Mouse (Mus musculus): ENCODE measurements around the gene Prdx2. TPM values are rescaled to one million over a fixed set of nuclear protein-coding genes. Genes with fewer than 3 reads are reported as not detected.

Prdx2 gene
- polyA plus RNA-seq, 1 experiment from 2014 or later: 965 TPM

DNA sequence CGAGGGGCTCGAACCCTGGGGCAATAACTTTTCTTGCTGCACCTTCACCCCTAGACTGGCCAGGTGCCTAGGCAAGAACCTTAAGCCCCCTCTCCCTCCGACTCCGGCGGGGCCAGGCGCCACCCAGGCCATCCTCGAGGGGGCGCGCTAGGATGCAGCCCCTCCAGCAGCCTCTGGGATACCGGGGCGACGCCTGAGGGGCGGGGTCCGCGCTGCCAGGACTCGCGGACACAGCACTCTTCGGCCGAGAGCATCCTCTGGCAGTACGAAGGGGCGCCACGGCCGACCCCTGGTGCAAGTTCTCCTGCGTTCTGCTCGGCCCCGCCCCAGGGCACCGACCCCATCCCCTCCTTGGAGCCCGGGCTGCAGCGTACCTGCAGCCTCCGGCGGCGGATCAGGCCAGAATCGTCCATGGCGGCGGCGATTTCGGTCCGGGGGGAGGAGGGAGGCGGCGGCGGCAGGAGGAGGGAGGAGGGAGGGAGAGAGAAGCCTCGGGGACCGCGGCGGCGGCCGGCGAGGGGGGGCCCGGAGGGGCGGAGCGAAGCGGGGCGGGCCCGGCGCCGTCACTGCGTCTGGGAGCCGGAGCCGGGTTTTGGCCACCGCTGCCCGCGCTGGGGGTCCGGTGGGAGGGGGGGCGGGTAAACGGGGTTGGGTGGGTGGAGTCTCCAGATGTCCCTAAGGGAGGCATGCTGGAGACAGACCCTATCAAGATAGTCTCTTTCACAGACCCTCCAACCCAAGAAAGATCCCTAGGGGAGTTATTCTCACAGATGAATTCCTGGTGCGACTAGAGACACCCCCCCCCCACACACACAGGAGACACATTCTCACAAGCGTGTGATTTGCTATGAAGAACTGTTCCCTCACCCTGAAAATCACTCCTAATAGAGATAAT, 23.5 kb upstream of the Prdx2 start:
- peak; percentile 33; the same call in 1 of the 2 replicates for ATAC-seq (ENCODE audit: low FRiP score, low TSS enrichment)
- Histone ChIP-seq H3K27ac (ENCODE audit: low read depth, low read length) (no peak overlapping the region), H3K4me1 (ENCODE audit: control insufficient read depth, insufficient read depth, low read length) (peaks cover 7% of the 10 kb centered on the region; the same call in 1 of the 2 replicates), H3K9ac (ENCODE audit: low read depth, low read length) (0 out of 2 replicates have a peak overlapping the region, but pooled peaks have one; percentile 34), H3K4me3 (ENCODE audit: low read length) (peak overlapping the region; percentile 45), H3K9me3 (ENCODE audit: control insufficient read depth, low read length) (no peaks in the 10 kb centered on the region), H3K36me3 (ENCODE audit: control insufficient read depth, insufficient read depth, low read length) (no peaks in the 10 kb centered on the region), H3K27me3 (ENCODE audit: control insufficient read depth, insufficient read depth, low read length) (peaks cover 71% of the 10 kb centered on the region), H3K4me2 (replicated peaks; ENCODE audit: low read depth, low read length) (peak overlapping the region; percentile 67)
- 1% methylated on average over 43 of the region's 67 CpGs for WGBS

DNA sequence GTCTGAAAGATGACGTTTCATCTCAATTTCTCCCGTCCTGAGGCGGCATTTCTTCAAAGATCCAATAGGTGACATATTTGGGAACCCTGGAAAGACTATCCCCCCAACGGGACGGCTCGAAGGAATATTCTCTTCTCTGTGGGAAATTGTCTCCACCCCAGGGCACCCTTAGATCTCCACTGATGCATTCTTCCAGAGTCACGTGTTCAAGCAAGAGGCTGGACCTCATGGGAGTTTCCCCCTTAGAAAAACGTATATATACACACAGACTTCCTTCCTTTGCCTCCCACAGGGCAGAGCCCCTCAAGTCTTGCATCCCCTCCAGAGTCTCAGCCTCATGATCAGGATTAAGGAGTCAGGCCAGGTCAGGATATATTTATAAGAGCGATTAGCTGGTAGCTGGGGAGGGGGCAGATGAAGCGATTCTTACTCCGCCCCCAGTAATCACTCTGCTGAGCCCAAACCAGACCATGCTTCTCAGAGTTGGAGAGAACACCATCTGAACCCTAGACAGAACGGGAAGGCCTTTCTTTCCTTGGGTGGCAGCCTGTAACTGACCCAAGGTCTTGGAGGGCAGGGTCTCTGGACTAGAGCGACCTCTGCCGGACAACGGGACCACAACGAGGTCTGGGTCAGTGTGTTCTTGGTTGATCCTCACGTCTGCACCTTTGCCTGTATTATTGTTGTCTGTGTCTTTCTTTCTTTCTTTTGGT, 22.7 kb upstream of the Prdx2 start, which contains the start of gene Rtbdn:
Gene Rtbdn, plus strand, starts transcription at position 464 of the 713 bp plus-strand sequence.
- Histone ChIP-seq H3K27ac (ENCODE audit: low read depth, low read length) (no peak within 1 kb of the TSS), H3K36me3 (ENCODE audit: control insufficient read depth, insufficient read depth, low read length) (no peaks in the 10 kb centered on the region), H3K4me2 (replicated peaks; ENCODE audit: low read depth, low read length) (peak within 1 kb of the TSS; percentile 67), H3K9ac (ENCODE audit: low read depth, low read length) (0 out of 2 replicates have a peak within 1 kb of the TSS, but pooled peaks have one; percentile 34), H3K4me3 (ENCODE audit: low read length) (peak within 1 kb of the TSS; percentile 45), H3K4me1 (ENCODE audit: control insufficient read depth, insufficient read depth, low read length) (peaks cover 7% of the 10 kb centered on the region; the same call in 1 of the 2 replicates), H3K9me3 (ENCODE audit: control insufficient read depth, low read length) (no peaks in the 10 kb centered on the region), H3K27me3 (ENCODE audit: control insufficient read depth, insufficient read depth, low read length) (peaks cover 74% of the 10 kb centered on the region)
- 0 out of 2 replicates have a peak, but pooled peaks have one; percentile 38 for ATAC-seq (ENCODE audit: low FRiP score, low TSS enrichment)
- 9% methylated on average over 17 of the region's 17 CpGs for WGBS

- Histone ChIP-seq H3K4me2 (replicated peaks; ENCODE audit: low read depth, low read length) (no peak overlapping the region), H3K27me3 (ENCODE audit: control insufficient read depth, insufficient read depth, low read length) (peaks cover 79% of the 10 kb centered on the region), H3K4me3 (ENCODE audit: low read length) (no peak overlapping the region), H3K9ac (ENCODE audit: low read depth, low read length) (no peak overlapping the region), H3K36me3 (ENCODE audit: control insufficient read depth, insufficient read depth, low read length) (no peaks in the 10 kb centered on the region), H3K9me3 (ENCODE audit: control insufficient read depth, low read length) (no peaks in the 10 kb centered on the region), H3K27ac (ENCODE audit: low read depth, low read length) (no peak overlapping the region), H3K4me1 (ENCODE audit: control insufficient read depth, insufficient read depth, low read length) (peaks cover 7% of the 10 kb centered on the region; the same call in 1 of the 2 replicates)
- WGBS: 16% methylated on average over 9 of the region's 9 CpGs
- ATAC-seq (ENCODE audit: low FRiP score, low TSS enrichment): no peak
Measured at GRCm38 (mm10) chr8:84947241-84947545, 22.2 kb upstream of the Prdx2 start.

GRCm38 (mm10) chr8:84949753-84950152, 19.6 kb upstream of the Prdx2 start:
- Histone ChIP-seq H3K9ac (ENCODE audit: low read depth, low read length) (no peak overlapping the region), H3K4me1 (ENCODE audit: control insufficient read depth, insufficient read depth, low read length) (peaks cover 7% of the 10 kb centered on the region; the same call in 1 of the 2 replicates), H3K36me3 (ENCODE audit: control insufficient read depth, insufficient read depth, low read length) (no peaks in the 10 kb centered on the region), H3K4me3 (ENCODE audit: low read length) (no peak overlapping the region), H3K27me3 (ENCODE audit: control insufficient read depth, insufficient read depth, low read length) (peaks cover 68% of the 10 kb centered on the region), H3K9me3 (ENCODE audit: control insufficient read depth, low read length) (no peaks in the 10 kb centered on the region), H3K27ac (ENCODE audit: low read depth, low read length) (no peak overlapping the region), H3K4me2 (replicated peaks; ENCODE audit: low read depth, low read length) (no peak overlapping the region)
- ATAC-seq (ENCODE audit: low FRiP score, low TSS enrichment): no peak
- 20% methylated on average over 12 of the region's 12 CpGs for WGBS

DNA sequence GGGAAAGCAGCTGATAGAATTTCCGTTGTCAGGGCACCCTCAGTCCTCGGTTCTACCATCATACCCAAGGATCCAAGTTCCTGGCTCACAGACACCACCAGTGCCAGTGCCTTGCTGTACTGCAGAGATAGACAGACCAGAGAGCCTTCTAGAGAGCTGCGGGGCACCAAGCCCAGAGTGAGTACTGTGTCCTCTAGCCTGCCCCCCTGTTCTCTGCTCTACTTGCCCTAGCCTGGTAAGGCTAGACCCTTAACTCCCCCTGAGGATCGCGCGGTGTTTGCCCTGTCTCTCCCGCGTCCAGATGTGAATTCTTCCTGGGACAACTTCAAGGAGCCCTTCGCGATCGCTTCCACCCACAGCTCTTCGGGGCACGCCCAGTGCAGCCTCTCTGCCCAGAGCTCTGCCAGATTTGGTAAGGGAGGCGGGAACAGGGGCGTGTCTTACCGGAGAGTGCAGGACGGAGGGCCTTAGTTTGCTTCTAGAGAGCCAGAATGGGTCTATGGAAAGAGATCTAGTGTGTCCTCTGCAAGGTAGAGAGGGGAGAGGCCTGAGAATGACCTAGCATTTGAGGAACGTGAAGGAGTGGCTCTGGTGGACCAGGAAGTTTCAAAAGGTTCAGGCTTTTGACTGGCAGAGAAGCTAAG, 16.7 kb upstream of the Prdx2 start:
- ATAC-seq (ENCODE audit: low FRiP score, low TSS enrichment): no peak
- Histone ChIP-seq H3K9ac (ENCODE audit: low read depth, low read length) (no peak overlapping the region), H3K36me3 (ENCODE audit: control insufficient read depth, insufficient read depth, low read length) (peaks cover 3% of the 10 kb centered on the region; the same call in 1 of the 2 replicates), H3K4me3 (ENCODE audit: low read length) (no peak overlapping the region), H3K4me1 (ENCODE audit: control insufficient read depth, insufficient read depth, low read length) (no peaks in the 10 kb centered on the region), H3K4me2 (replicated peaks; ENCODE audit: low read depth, low read length) (no peak overlapping the region), H3K27ac (ENCODE audit: low read depth, low read length) (no peak overlapping the region), H3K9me3 (ENCODE audit: control insufficient read depth, low read length) (no peaks in the 10 kb centered on the region), H3K27me3 (ENCODE audit: control insufficient read depth, insufficient read depth, low read length) (peaks cover 41% of the 10 kb centered on the region)
- 8% methylated on average over 18 of the region's 18 CpGs for WGBS

DNA sequence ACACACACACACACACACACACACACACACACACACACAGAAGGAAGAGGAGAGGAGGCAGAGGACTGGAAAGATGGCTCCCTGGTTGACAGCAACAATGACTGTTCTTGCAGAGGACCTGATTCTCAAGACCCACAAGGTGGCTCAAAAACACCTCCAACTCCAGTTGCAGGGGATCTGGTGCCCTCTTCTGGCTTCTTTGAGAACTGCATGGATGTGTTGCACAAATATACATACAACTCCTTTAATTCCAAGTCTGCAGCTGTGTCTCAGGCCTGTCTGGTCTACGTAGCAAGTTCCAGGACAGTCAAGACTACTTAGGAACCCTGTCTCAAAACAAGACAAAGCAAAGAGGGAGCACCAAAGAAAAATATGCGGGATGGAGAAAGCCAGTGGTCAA, 12.6 kb upstream of the Prdx2 start:
- Histone ChIP-seq H3K4me1 (ENCODE audit: control insufficient read depth, insufficient read depth, low read length) (no peaks in the 10 kb centered on the region), H3K27me3 (ENCODE audit: control insufficient read depth, insufficient read depth, low read length) (peaks cover 14% of the 10 kb centered on the region), H3K4me3 (ENCODE audit: low read length) (no peak overlapping the region), H3K9ac (ENCODE audit: low read depth, low read length) (no peak overlapping the region), H3K9me3 (ENCODE audit: control insufficient read depth, low read length) (no peaks in the 10 kb centered on the region), H3K36me3 (ENCODE audit: control insufficient read depth, insufficient read depth, low read length) (peaks cover 18% of the 10 kb centered on the region), H3K27ac (ENCODE audit: low read depth, low read length) (no peak overlapping the region), H3K4me2 (replicated peaks; ENCODE audit: low read depth, low read length) (no peak overlapping the region)
- ATAC-seq (ENCODE audit: low FRiP score, low TSS enrichment): no peak
- 51% methylated on average over 2 of the region's 2 CpGs for WGBS

GRCm38 (mm10) chr8:84959811-84960210, 9.6 kb upstream of the Prdx2 start:
- ATAC-seq (ENCODE audit: low FRiP score, low TSS enrichment): no peak
- Histone ChIP-seq H3K4me1 (ENCODE audit: control insufficient read depth, insufficient read depth, low read length) (peaks cover 1% of the 10 kb centered on the region), H3K27ac (ENCODE audit: low read depth, low read length) (no peak overlapping the region), H3K9ac (ENCODE audit: low read depth, low read length) (no peak overlapping the region), H3K36me3 (ENCODE audit: control insufficient read depth, insufficient read depth, low read length) (peaks cover 20% of the 10 kb centered on the region), H3K27me3 (ENCODE audit: control insufficient read depth, insufficient read depth, low read length) (no peaks in the 10 kb centered on the region), H3K4me3 (ENCODE audit: low read length) (no peak overlapping the region), H3K9me3 (ENCODE audit: control insufficient read depth, low read length) (no peaks in the 10 kb centered on the region), H3K4me2 (replicated peaks; ENCODE audit: low read depth, low read length) (no peak overlapping the region)
- WGBS: 93% methylated on average over 7 of the region's 7 CpGs

DNA sequence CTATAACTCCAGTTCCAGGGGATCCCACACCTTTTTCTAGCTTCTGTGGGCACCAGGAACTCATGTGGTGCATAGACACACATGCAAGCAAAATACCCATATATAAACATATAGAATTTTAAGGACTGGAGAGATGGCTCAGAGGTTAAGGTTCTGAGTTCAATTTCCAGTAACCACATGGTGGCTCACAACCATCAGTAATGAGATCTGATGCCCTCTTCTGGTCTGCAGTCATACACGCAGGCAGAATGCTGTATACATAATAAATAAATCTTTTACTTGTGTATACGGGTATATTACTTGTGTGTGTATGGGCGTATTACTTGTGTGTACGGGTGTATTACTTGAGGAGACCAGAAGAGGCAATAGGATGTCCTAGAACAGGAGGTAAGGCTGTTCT, 5.4 kb upstream of the Prdx2 start:
- ATAC-seq (ENCODE audit: low FRiP score, low TSS enrichment): no peak

More for the DNA sequence above, 5.4 kb upstream of the Prdx2 start:
- H3K9ac ChIP-seq (ENCODE audit: low read depth, low read length): no peak overlapping the region
- no peak overlapping the region for H3K27ac ChIP-seq (ENCODE audit: low read depth, low read length)
- no peaks in the 10 kb centered on the region for H3K27me3 ChIP-seq (ENCODE audit: control insufficient read depth, insufficient read depth, low read length)
- H3K4me3 ChIP-seq (ENCODE audit: low read length): no peak overlapping the region
- no peak overlapping the region for H3K4me2 ChIP-seq (replicated peaks; ENCODE audit: low read depth, low read length)
- no peaks in the 10 kb centered on the region for H3K9me3 ChIP-seq (ENCODE audit: control insufficient read depth, low read length)
- WGBS: 88% methylated on average over 4 of the region's 4 CpGs
- peaks cover 19% of the 10 kb centered on the region for H3K4me1 ChIP-seq (ENCODE audit: control insufficient read depth, insufficient read depth, low read length)
- H3K36me3 ChIP-seq (ENCODE audit: control insufficient read depth, insufficient read depth, low read length): peaks cover 10% of the 10 kb centered on the region

Measured in kidney, embryonic 14.5 days (tissue).